Mouse (Mus musculus): ENCODE data around the gene Otud7a. TPM values are rescaled to one million over a fixed set of nuclear protein-coding genes. Genes with fewer than 3 reads are reported as not detected.

The Otud7a gene
- polyA plus RNA-seq (2015; fragmentation: Nextera tagmentation; extraction: Ambion mirVana) = 3.2 TPM in 2 replicates

GRCm38 (mm10) chr7:63444484-63445345 is at the start of gene Otud7a:
Otud7a (plus strand) TSS chr7:63444751.
- Histone ChIP-seq H3K9ac (peak within 1 kb of the TSS; percentile 91), H3K4me3 (peak within 1 kb of the TSS; percentile 81), H3K27ac (peak within 1 kb of the TSS; percentile 95), H3K9me3 (no peaks in the 10 kb centered on the region), H3K27me3 (no peaks in the 10 kb centered on the region), H3K4me1 (replicated peaks) (peaks cover 14% of the 10 kb centered on the region), H3K4me2 (peak within 1 kb of the TSS; percentile 84), H3K36me3 (no peaks in the 10 kb centered on the region)
- peak; percentile 95 for ATAC-seq (ENCODE audit: low FRiP score)
- WGBS = under 1% methylated on average over 113 of the region's 123 CpGs

- Histone ChIP-seq H3K27me3 (no peaks in the 10 kb centered on the region), H3K9ac (no peak overlapping the region), H3K9me3 (no peaks in the 10 kb centered on the region), H3K4me2 (no peak overlapping the region), H3K4me3 (no peak overlapping the region), H3K27ac (no peak overlapping the region), H3K4me1 (replicated peaks) (no peaks in the 10 kb centered on the region), H3K36me3 (no peaks in the 10 kb centered on the region)
- no peak for ATAC-seq (ENCODE audit: low FRiP score)
Measured at GRCm38 (mm10) chr7:63405988-63406387, 38.6 kb upstream of the Otud7a start.

GRCm38 (mm10) chr7:63445346-63445700 is 772 bp downstream of the Otud7a start:
- 20% methylated on average over 10 of the region's 10 CpGs for WGBS
- no peaks in the 10 kb centered on the region for H3K9me3 ChIP-seq
- ATAC-seq (ENCODE audit: low FRiP score) = peak; percentile 29; the same call in 1 of the 2 replicates
- H3K27ac ChIP-seq = peak overlapping the region; percentile 95
- peak overlapping the region; percentile 91 for H3K9ac ChIP-seq
- H3K4me2 ChIP-seq = peak overlapping the region; percentile 84
- H3K27me3 ChIP-seq = no peaks in the 10 kb centered on the region
- no peaks in the 10 kb centered on the region for H3K36me3 ChIP-seq
- peaks cover 14% of the 10 kb centered on the region for H3K4me1 ChIP-seq (replicated peaks)
- H3K4me3 ChIP-seq = peak overlapping the region; percentile 81

- H3K27me3 ChIP-seq = no peaks in the 10 kb centered on the region
- no peak overlapping the region for H3K4me2 ChIP-seq
- H3K36me3 ChIP-seq = no peaks in the 10 kb centered on the region
- H3K4me1 ChIP-seq (replicated peaks) = peaks cover 14% of the 10 kb centered on the region
- H3K27ac ChIP-seq = no peak overlapping the region
- H3K9ac ChIP-seq = no peak overlapping the region
- H3K9me3 ChIP-seq = no peaks in the 10 kb centered on the region
- 21% methylated on average over 1 of the region's 1 CpGs for whole genome bisulfite sequencing
- H3K4me3 ChIP-seq = no peak overlapping the region
- no peak for ATAC-seq (ENCODE audit: low FRiP score)
Measured at GRCm38 (mm10) chr7:63446951-63447350, 2.4 kb downstream of the Otud7a start.

DNA sequence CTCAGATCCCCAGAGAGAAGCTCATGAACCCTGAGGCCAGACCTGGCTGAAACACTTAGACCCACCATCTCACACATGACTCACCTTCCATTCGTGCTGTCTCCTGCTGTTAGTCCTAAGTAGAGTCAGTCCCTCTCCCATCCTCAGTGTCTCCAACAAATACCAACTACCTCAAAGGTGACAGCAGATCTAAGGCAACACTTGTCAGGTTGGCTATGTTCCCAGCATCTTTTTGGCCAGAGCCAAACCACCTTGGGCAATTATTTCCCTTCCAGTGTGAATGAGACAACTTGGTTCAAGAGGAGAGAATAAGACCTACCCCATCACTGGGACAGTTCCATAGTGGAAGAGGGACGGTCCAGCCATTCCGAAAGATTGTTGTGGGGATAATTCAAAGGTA is 10.7 kb downstream of the Otud7a start:
- Histone ChIP-seq H3K4me1 (replicated peaks) (no peaks in the 10 kb centered on the region), H3K4me3 (no peak overlapping the region), H3K4me2 (no peak overlapping the region), H3K27ac (no peak overlapping the region), H3K36me3 (no peaks in the 10 kb centered on the region), H3K9me3 (no peaks in the 10 kb centered on the region), H3K9ac (no peak overlapping the region), H3K27me3 (no peaks in the 10 kb centered on the region)
- WGBS = 79% methylated on average over 3 of the region's 3 CpGs
- no peak for ATAC-seq (ENCODE audit: low FRiP score)

DNA sequence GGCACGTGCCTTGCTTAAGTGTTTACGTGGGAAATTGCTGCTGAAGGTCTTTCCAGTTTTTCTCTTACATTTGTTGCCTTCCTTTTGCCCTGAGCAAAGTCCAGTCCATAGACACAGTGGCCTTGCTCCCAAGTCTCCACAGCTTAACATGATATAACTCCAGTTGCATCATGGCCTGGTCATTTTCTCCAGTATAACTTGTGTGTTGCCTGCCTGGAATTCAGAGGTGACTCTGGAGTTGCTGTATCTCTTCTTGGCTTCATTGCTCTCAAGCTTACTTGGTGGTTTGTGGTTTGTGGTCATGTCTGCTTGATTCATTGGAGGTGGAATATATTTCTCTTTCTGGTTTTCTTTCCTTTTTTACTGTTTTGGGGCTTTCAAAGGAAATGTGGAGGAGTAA is 17.7 kb downstream of the Otud7a start:
- 88% methylated on average over 2 of the region's 2 CpGs for WGBS
- H3K4me2 ChIP-seq = no peak overlapping the region
- H3K27me3 ChIP-seq = no peaks in the 10 kb centered on the region
- no peak for ATAC-seq (ENCODE audit: low FRiP score)
- no peaks in the 10 kb centered on the region for H3K9me3 ChIP-seq
- H3K4me1 ChIP-seq (replicated peaks) = peaks cover 4% of the 10 kb centered on the region; the same call in 1 of the 2 replicates
- peaks cover 4% of the 10 kb centered on the region; the same call in 1 of the 2 replicates for H3K36me3 ChIP-seq
- H3K9ac ChIP-seq = no peak overlapping the region
- H3K4me3 ChIP-seq = no peak overlapping the region
- no peak overlapping the region for H3K27ac ChIP-seq

DNA sequence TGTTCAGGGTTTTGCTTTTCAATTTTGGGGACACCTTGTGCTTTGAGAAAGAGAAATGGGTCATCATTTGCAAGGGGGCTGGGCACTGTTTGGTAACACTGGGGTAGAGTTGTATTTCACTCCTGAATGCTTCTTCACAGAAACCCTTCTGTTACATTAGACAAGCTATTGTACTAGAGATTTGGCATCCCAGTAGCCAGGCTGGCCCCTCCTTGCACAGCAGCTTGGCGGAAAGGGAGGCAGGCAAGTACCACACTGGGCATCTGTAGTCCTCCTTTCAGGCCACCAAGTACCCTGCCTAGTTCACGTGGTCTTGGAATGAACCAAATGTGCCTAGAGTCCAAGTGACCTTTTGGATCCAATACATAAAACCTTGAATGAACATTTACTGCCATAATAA is 18.1 kb downstream of the Otud7a start:
- H3K4me2 ChIP-seq = no peak overlapping the region
- no peak overlapping the region for H3K27ac ChIP-seq
- H3K27me3 ChIP-seq = no peaks in the 10 kb centered on the region
- no peak for ATAC-seq (ENCODE audit: low FRiP score)
- H3K36me3 ChIP-seq = peaks cover 4% of the 10 kb centered on the region; the same call in 1 of the 2 replicates
- H3K9ac ChIP-seq = no peak overlapping the region
- H3K4me3 ChIP-seq = no peak overlapping the region
- 66% methylated on average over 2 of the region's 2 CpGs for WGBS
- H3K9me3 ChIP-seq = no peaks in the 10 kb centered on the region
- peaks cover 4% of the 10 kb centered on the region; the same call in 1 of the 2 replicates for H3K4me1 ChIP-seq (replicated peaks)

DNA sequence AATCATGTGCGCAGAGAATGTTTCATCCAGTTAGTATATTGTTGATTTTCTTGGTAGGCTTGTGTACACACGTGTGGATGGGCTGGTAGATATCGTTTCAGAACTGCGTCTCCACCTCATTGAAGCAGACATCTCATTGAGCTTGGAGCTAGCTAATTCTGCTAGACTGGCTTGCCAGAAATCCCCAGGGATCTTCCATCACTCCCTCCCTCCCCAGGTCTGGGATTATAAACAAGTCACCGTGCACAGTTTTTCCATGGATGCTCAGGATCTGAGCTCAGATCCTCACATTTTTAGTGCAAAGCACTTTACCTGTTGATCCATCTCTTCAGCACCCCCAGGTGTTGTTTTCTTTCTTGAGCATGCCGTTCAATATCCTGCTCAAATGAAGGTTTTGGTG is 22.2 kb downstream of the Otud7a start:
- no peak overlapping the region for H3K4me2 ChIP-seq
- 95% methylated on average over 6 of the region's 6 CpGs for WGBS
- no peak for ATAC-seq (ENCODE audit: low FRiP score)
- no peak overlapping the region for H3K27ac ChIP-seq
- H3K9me3 ChIP-seq = no peaks in the 10 kb centered on the region
- H3K27me3 ChIP-seq = no peaks in the 10 kb centered on the region
- no peak overlapping the region for H3K9ac ChIP-seq
- no peak overlapping the region for H3K4me3 ChIP-seq
- peaks cover 4% of the 10 kb centered on the region; the same call in 1 of the 2 replicates for H3K4me1 ChIP-seq (replicated peaks)
- H3K36me3 ChIP-seq = peaks cover 2% of the 10 kb centered on the region; the same call in 1 of the 2 replicates

GRCm38 (mm10) chr7:63468258-63468657 is 23.7 kb downstream of the Otud7a start:
- Histone ChIP-seq H3K4me3 (no peak overlapping the region), H3K27me3 (no peaks in the 10 kb centered on the region), H3K27ac (no peak overlapping the region), H3K9ac (no peak overlapping the region), H3K9me3 (no peaks in the 10 kb centered on the region), H3K4me2 (no peak overlapping the region), H3K36me3 (no peaks in the 10 kb centered on the region), H3K4me1 (replicated peaks) (peaks cover 4% of the 10 kb centered on the region; the same call in 1 of the 2 replicates)
- whole genome bisulfite sequencing = 84% methylated on average over 3 of the region's 3 CpGs
- no peak for ATAC-seq (ENCODE audit: low FRiP score)

GRCm38 (mm10) chr7:63483091-63483490 is 38.5 kb downstream of the Otud7a start:
- WGBS = 99% methylated on average over 2 of the region's 2 CpGs
- no peak for ATAC-seq (ENCODE audit: low FRiP score)
- H3K36me3 ChIP-seq = no peaks in the 10 kb centered on the region
- H3K27me3 ChIP-seq = no peaks in the 10 kb centered on the region
- H3K9ac ChIP-seq = no peak overlapping the region
- no peaks in the 10 kb centered on the region for H3K9me3 ChIP-seq
- H3K4me2 ChIP-seq = no peak overlapping the region
- no peak overlapping the region for H3K4me3 ChIP-seq
- H3K27ac ChIP-seq = no peak overlapping the region
- H3K4me1 ChIP-seq (replicated peaks) = no peaks in the 10 kb centered on the region

GRCm38 (mm10) chr7:63497051-63497547 is 52.5 kb downstream of the Otud7a start:
- no peaks in the 10 kb centered on the region for H3K36me3 ChIP-seq
- no peak overlapping the region for H3K4me3 ChIP-seq
- no peaks in the 10 kb centered on the region for H3K27me3 ChIP-seq
- no peak for ATAC-seq (ENCODE audit: low FRiP score)
- H3K4me1 ChIP-seq (replicated peaks) = no peaks in the 10 kb centered on the region
- no peak overlapping the region for H3K9ac ChIP-seq
- no peak overlapping the region for H3K4me2 ChIP-seq
- H3K9me3 ChIP-seq = no peaks in the 10 kb centered on the region
- 81% methylated on average over 9 of the region's 9 CpGs for WGBS
- no peak overlapping the region for H3K27ac ChIP-seq

DNA sequence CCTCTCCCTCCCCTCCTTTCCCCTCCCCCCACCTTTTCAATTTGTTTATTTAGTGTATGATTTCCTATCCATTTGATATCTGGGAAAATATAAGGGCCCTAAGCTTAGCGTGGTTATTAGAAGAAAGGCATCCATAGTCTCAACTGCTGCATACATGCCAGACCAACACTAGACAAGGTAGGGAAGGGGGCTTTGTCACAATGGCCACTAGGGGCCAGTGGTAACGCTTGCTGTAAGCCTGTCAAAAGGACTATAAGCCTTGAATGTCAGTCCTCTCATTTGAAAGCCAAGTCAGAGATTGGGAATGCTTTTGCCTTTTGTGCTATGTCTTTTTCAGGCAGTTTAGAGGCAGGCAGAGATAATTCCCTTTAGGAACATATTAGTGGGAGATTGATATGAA is 59.7 kb downstream of the Otud7a start:
- WGBS = 26% methylated on average over 2 of the region's 2 CpGs
- Histone ChIP-seq H3K4me3 (no peak overlapping the region), H3K27me3 (no peaks in the 10 kb centered on the region), H3K9ac (no peak overlapping the region), H3K4me2 (no peak overlapping the region), H3K27ac (no peak overlapping the region), H3K36me3 (no peaks in the 10 kb centered on the region), H3K9me3 (no peaks in the 10 kb centered on the region), H3K4me1 (replicated peaks) (no peaks in the 10 kb centered on the region)
- ATAC-seq (ENCODE audit: low FRiP score) = peak; percentile 69; the same call in 1 of the 2 replicates

- Histone ChIP-seq H3K9me3 (no peaks in the 10 kb centered on the region), H3K9ac (no peak overlapping the region), H3K27ac (no peak overlapping the region), H3K4me2 (no peak overlapping the region), H3K27me3 (no peaks in the 10 kb centered on the region), H3K36me3 (no peaks in the 10 kb centered on the region), H3K4me1 (replicated peaks) (peaks cover 4% of the 10 kb centered on the region), H3K4me3 (no peak overlapping the region)
- ATAC-seq (ENCODE audit: low FRiP score) = no peak
- 88% methylated on average over 2 of the region's 2 CpGs for WGBS
Measured at GRCm38 (mm10) chr7:63508079-63508478, 63.5 kb downstream of the Otud7a start.
